Mouse (Mus musculus) bone marrow macrophage, adult 2 months (primary cell): ENCODE data around the gene Zbtb42.

Source experiments
- CTCF ChIP-seq: IDR thresholded peaks from 2 replicates; pipeline ENCODE4 v1.5.1; 2012; ENCODE audit warnings: low read depth, mild to moderate bottlenecking, low read length, moderate library complexity
- POLR2A ChIP-seq: IDR thresholded peaks from 2 replicates; pipeline ENCODE4 v1.6.1; 2012; ENCODE audit warnings: mild to moderate bottlenecking, low read depth, low read length, borderline replicate concordance

GRCm38 (mm10) chr12:112672744-112673575 is 5.7 kb upstream of the Zbtb42 start:
- TF ChIP-seq POLR2A (no peak), CTCF (no peak)
